Mouse (Mus musculus) hindbrain, embryonic 14.5 days (tissue): ENCODE data around the gene Nudt16l1. TPM values are rescaled to one million over a fixed set of nuclear protein-coding genes. Genes with fewer than 3 reads are reported as not detected.
A peak's percentile ranks its signal among the peaks of the same experiment; 100 is the strongest.

Experiments used
- ATAC-seq: fragments of 200-750 bp; cut with Nextera tagmentation; 2 replicates; pipeline ENCODE4 v1.8.0; 2017; ENCODE audit warnings: moderate number of reproducible peaks, mild to moderate bottlenecking, moderate TSS enrichment, moderate library complexity; ENCODE audit not compliant: low FRiP score
- DNase-seq: peaks from one replicate; pipeline ENCODE4 v3.0.0-alpha.2; 2015; ENCODE audit warnings: low spot score
- H3K27ac ChIP-seq: fragments of 300-500 bp; sonication (generic); 2 replicates; pipeline ENCODE4 v1.5.1; 2014; ENCODE audit warnings: mild to moderate bottlenecking, moderate library complexity
- H3K27me3 ChIP-seq: fragments of 300-500 bp; sonication (generic); 2 replicates; pipeline ENCODE4 v1.6.1; 2014; ENCODE audit warnings: mild to moderate bottlenecking, low read length, mixed read lengths; ENCODE audit not compliant: control insufficient read depth, insufficient read depth
- H3K36me3 ChIP-seq: fragments of 300-500 bp; sonication (generic); replicated peaks from 2 replicates; pipeline ENCODE4 v1.6.1; 2014; ENCODE audit not compliant: control insufficient read depth, insufficient read depth
- H3K4me1 ChIP-seq: fragments of 300-500 bp; sonication (generic); replicated peaks from 2 replicates; pipeline ENCODE4 v1.6.1; 2014; ENCODE audit warnings: antibody characterized with exemption, low read length, mixed read lengths; ENCODE audit not compliant: control insufficient read depth, insufficient read depth
- H3K4me2 ChIP-seq: fragments of 300-500 bp; sonication (generic); replicated peaks from 2 replicates; pipeline ENCODE4 v1.6.1; 2014; ENCODE audit warnings: mild to moderate bottlenecking, moderate library complexity
- H3K4me3 ChIP-seq: fragments of 300-500 bp; sonication (generic); replicated peaks from 2 replicates; pipeline ENCODE4 v1.5.1; 2014; ENCODE audit warnings: mild to moderate bottlenecking, low read length
- H3K9ac ChIP-seq: fragments of 300-500 bp; sonication (generic); 2 replicates; pipeline ENCODE4 v1.6.1; 2014
- H3K9me3 ChIP-seq: fragments of 300-500 bp; sonication (generic); 2 replicates; pipeline ENCODE4 v1.6.1; 2016; ENCODE audit warnings: low read length; ENCODE audit not compliant: control insufficient read depth
- WGBS: fragments of 180-500 bp; shearing (Covaris S2); extraction: QIAGEN DNeasy Blood & Tissue Kit; methylation state at CpG from one replicate; pipeline ENCODE4 v1.1.7; 2014; 5-methylcytosine and 5-hydroxymethylcytosine counted together
- polyA plus RNA-seq: library from polyadenylated mRNA; unstranded; fragments of >200 nt; fragmentation: Nextera tagmentation; extraction: Ambion mirVana; gene quantifications from 2 replicates; pipeline ENCODE4 v1.2.1, GENCODE M21; 2014

Gene Nudt16l1
- polyA plus RNA-seq, 1 experiment from 2014 or later: 122 TPM

DNA sequence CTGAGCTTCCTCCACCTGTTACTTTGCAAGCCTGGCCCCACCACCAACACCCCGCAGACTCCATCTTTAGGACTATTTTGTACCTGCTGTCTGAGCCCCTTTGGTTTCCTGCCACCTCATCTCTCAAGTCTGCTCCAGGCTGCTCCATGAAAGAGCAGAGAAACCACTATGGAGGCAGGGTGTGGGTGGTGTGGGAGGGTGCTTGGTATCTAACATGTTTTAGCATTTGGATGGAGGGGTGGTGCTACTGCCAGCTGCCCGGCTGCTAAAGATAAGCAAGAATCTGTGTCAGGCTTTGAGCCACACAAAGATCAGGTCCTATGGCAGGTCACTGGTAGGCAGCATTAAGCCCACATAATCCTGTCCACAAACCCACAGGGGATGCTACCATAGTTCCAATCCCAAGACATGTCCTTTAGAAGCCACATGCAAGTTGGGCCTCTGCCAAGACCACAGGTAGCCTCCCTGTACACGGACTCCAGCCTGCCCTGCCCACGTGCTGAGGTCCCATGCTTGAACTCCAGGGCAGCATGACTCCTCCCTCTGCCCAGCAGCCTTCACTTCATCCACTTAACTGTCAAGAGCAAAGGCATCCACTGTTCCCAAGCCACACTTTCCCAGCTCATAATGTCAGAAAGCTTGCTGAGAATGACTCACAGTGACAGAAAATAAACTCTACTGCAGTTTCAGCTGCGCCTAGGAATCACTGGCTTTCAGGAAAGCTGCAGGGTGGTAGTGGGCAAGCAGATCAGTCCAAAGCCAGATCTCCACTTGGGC is 39.9 kb downstream of the Nudt16l1 start:
- WGBS: 72% methylated on average over 5 of the region's 5 CpGs
- no peak overlapping the region for H3K4me2 ChIP-seq
- H3K4me1 ChIP-seq: no peaks in the 10 kb centered on the region
- H3K36me3 ChIP-seq: no peaks in the 10 kb centered on the region
- DNase-seq: no peak
- no peak for ATAC-seq
- no peak overlapping the region for H3K27ac ChIP-seq
- no peaks in the 10 kb centered on the region for H3K9me3 ChIP-seq
- no peaks in the 10 kb centered on the region for H3K27me3 ChIP-seq
- H3K4me3 ChIP-seq: no peak overlapping the region
- no peak overlapping the region for H3K9ac ChIP-seq

- Histone ChIP-seq H3K9ac (no peak overlapping the region), H3K36me3 (no peaks in the 10 kb centered on the region), H3K27me3 (no peaks in the 10 kb centered on the region), H3K27ac (no peak overlapping the region), H3K4me2 (no peak overlapping the region), H3K9me3 (no peaks in the 10 kb centered on the region), H3K4me1 (no peaks in the 10 kb centered on the region), H3K4me3 (no peak overlapping the region)
- DNase-seq: peak; percentile 36
- WGBS: 72% methylated on average over 4 of the region's 4 CpGs
- ATAC-seq: no peak
Measured at GRCm38 (mm10) chr16:4979755-4980380, 41.3 kb downstream of the Nudt16l1 start.

GRCm38 (mm10) chr16:4984717-4985116 is 46.2 kb downstream of the Nudt16l1 start:
- 94% methylated on average over 12 of the region's 12 CpGs for WGBS
- Histone ChIP-seq H3K4me1 (no peaks in the 10 kb centered on the region), H3K36me3 (no peaks in the 10 kb centered on the region), H3K9me3 (no peaks in the 10 kb centered on the region), H3K4me3 (no peak overlapping the region), H3K9ac (no peak overlapping the region), H3K4me2 (no peak overlapping the region), H3K27ac (no peak overlapping the region), H3K27me3 (no peaks in the 10 kb centered on the region)
- ATAC-seq (no peak), DNase-seq (no peak)

Other genes starting within 250 kb of the Nudt16l1 start
- 56.4 and 58.0 TPM in 2 replicates for gene Nmral1, start 219.4 kb upstream of the Nudt16l1 start, polyA plus RNA-seq
- gene Hmox2, start 212.4 kb upstream of the Nudt16l1 start, polyA plus RNA-seq: 102 and 115 TPM in 2 replicates
- gene Cdip1, start 148.5 kb upstream of the Nudt16l1 start, polyA plus RNA-seq: 112 and 121 TPM in 2 replicates
- gene 4930562C15Rik, start 103.3 kb upstream of the Nudt16l1 start, polyA plus RNA-seq: 0.34 and 0.74 TPM in 2 replicates
- gene Ubald1, start 58.4 kb upstream of the Nudt16l1 start, polyA plus RNA-seq: 54.0 and 54.4 TPM in 2 replicates
- gene Mgrn1, start 52.5 kb upstream of the Nudt16l1 start, polyA plus RNA-seq: 119 and 122 TPM in 2 replicates
- gene Anks3, start 25.4 kb downstream of the Nudt16l1 start, polyA plus RNA-seq: 55.9 and 58.5 TPM in 2 replicates
- gene Sept12, start 59.1 kb downstream of the Nudt16l1 start, polyA plus RNA-seq: not detected in 2 replicates
- 4.2 and 4.7 TPM in 2 replicates for gene Smim22, start 68.5 kb downstream of the Nudt16l1 start, polyA plus RNA-seq
- gene Rogdi, start 74.8 kb downstream of the Nudt16l1 start, polyA plus RNA-seq: 147 and 154 TPM in 2 replicates
- gene Glyr1, start 111.1 kb downstream of the Nudt16l1 start, polyA plus RNA-seq: 120 and 144 TPM in 2 replicates
- gene Ubn1, start 111.3 kb downstream of the Nudt16l1 start, polyA plus RNA-seq: 14.4 and 14.9 TPM in 2 replicates
- gene Ppl, start 193.7 kb downstream of the Nudt16l1 start, polyA plus RNA-seq: 0.09 and 0.29 TPM in 2 replicates
- gene Sec14l5, start 208.3 kb downstream of the Nudt16l1 start, polyA plus RNA-seq: 0.35 and 0.48 TPM in 2 replicates